ENCODE assay signal across 9 mouse cellular contexts in genomic region chr5:66798591-66799003, GRCm38 (mm10). TPM values are rescaled to one million over a fixed set of nuclear protein-coding genes. Genes with fewer than 3 reads are reported as not detected.
A peak's percentile ranks its signal among the peaks of the same experiment; 100 is the strongest.
DNase-seq lines count a peak whose midpoint lies in the region; ATAC-seq lines count a peak whose summit lies in the region.
"Had no signal": no experiment of that assay in that cellular context is flagged by ENCODE, and none has a peak within 500 bp of the region (broad histone marks: within the 10 kb centered on the region; RNA-seq: fewer than 3 reads in every experiment).

No protein-coding gene starts in this region.

- no peak overlapping the region for H3K4me2 ChIP-seq in kidney, embryonic 14.5 days (replicated peaks; ENCODE audit: low read depth, low read length)
- no peak overlapping the region for H3K4me2 ChIP-seq in limb, embryonic 13.5 days (replicated peaks)
- H3K4me2 ChIP-seq in neural tube, embryonic 13.5 days = no peak overlapping the region

- 24% methylated on average over 8 of the region's 8 CpGs for WGBS in kidney, embryonic 14.5 days
- WGBS in hindbrain, embryonic 10.5 days = 45% methylated on average over 8 of the region's 8 CpGs
- WGBS in limb, embryonic 13.5 days = 16% methylated on average over 8 of the region's 8 CpGs
- 16% methylated on average over 8 of the region's 8 CpGs for WGBS in neural tube, embryonic 13.5 days

- no peak overlapping the region for H3K4me3 ChIP-seq in kidney, embryonic 14.5 days (ENCODE audit: low read length)
- no peak overlapping the region for H3K4me3 ChIP-seq in hindbrain, embryonic 10.5 days
- no peak overlapping the region for H3K4me3 ChIP-seq in limb, embryonic 13.5 days
- no peak overlapping the region for H3K4me3 ChIP-seq in neural tube, embryonic 13.5 days

- H3K4me1 ChIP-seq in kidney, embryonic 14.5 days (ENCODE audit: control insufficient read depth, insufficient read depth, low read length) = peaks cover 18% of the 10 kb centered on the region; the same call in 1 of the 2 replicates
- H3K4me1 ChIP-seq in hindbrain, embryonic 10.5 days (replicated peaks) = peaks cover 45% of the 10 kb centered on the region
- peaks cover 43% of the 10 kb centered on the region for H3K4me1 ChIP-seq in limb, embryonic 13.5 days
- H3K4me1 ChIP-seq in neural tube, embryonic 13.5 days (replicated peaks) = peaks cover 52% of the 10 kb centered on the region

- H3K9ac ChIP-seq in kidney, embryonic 14.5 days (ENCODE audit: low read depth, low read length) = no peak overlapping the region
- H3K9ac ChIP-seq in limb, embryonic 13.5 days = no peak overlapping the region
- H3K9ac ChIP-seq in neural tube, embryonic 13.5 days = no peak overlapping the region

- no peaks in the 10 kb centered on the region for H3K36me3 ChIP-seq in kidney, embryonic 14.5 days (ENCODE audit: control insufficient read depth, insufficient read depth, low read length)
- H3K36me3 ChIP-seq in hindbrain, embryonic 10.5 days = no peaks in the 10 kb centered on the region
- no peaks in the 10 kb centered on the region for H3K36me3 ChIP-seq in limb, embryonic 13.5 days
- no peaks in the 10 kb centered on the region for H3K36me3 ChIP-seq in neural tube, embryonic 13.5 days

- H3K27me3 ChIP-seq in kidney, embryonic 14.5 days (ENCODE audit: control insufficient read depth, insufficient read depth, low read length) = no peaks in the 10 kb centered on the region
- no peaks in the 10 kb centered on the region for H3K27me3 ChIP-seq in hindbrain, embryonic 10.5 days (ENCODE audit: insufficient read depth, poor library complexity, severe bottlenecking)
- no peaks in the 10 kb centered on the region for H3K27me3 ChIP-seq in limb, embryonic 13.5 days
- H3K27me3 ChIP-seq in neural tube, embryonic 13.5 days = no peaks in the 10 kb centered on the region

- H3K27ac ChIP-seq in kidney, embryonic 14.5 days (ENCODE audit: low read depth, low read length) = no peak overlapping the region
- H3K27ac ChIP-seq in hindbrain, embryonic 10.5 days = peak overlapping the region; percentile 68
- H3K27ac ChIP-seq in limb, embryonic 13.5 days = peak overlapping the region; percentile 58
- peak overlapping the region; percentile 86 for H3K27ac ChIP-seq in neural tube, embryonic 13.5 days (replicated peaks)

- peak; percentile 36 for DNase-seq in kidney, adult 11 months
- DNase-seq in hindbrain, embryonic 10.5 days (ENCODE audit: low spot score) = no peak
- DNase-seq in layer of hippocampus, postnatal 25 days (ENCODE audit: extremely low spot score in 1 of 2, low spot score in 1 of 2) = no peak
- DNase-seq in natural killer cell, adult 2 months (ENCODE audit: low spot score in 2 of 2) = no peak
- DNase-seq: gastrocnemius, postnatal 25 days had no signal

- ATAC-seq in kidney, embryonic 14.5 days (ENCODE audit: low FRiP score, low TSS enrichment) = no peak
- no peak for ATAC-seq in limb, embryonic 13.5 days (ENCODE audit: low FRiP score, low read depth)
- 0 out of 2 replicates have a peak, but pooled peaks have one; percentile 46 for ATAC-seq in neural tube, embryonic 13.5 days (ENCODE audit: low read depth)
- ATAC-seq in granulocyte monocyte progenitor cell, adult 5-6 weeks (replicated peaks; ENCODE audit: poor library complexity, severe bottlenecking) = no peak

- no peaks in the 10 kb centered on the region for H3K9me3 ChIP-seq in kidney, embryonic 14.5 days (ENCODE audit: control insufficient read depth, low read length)
- no peaks in the 10 kb centered on the region for H3K9me3 ChIP-seq in hindbrain, embryonic 10.5 days
- no peaks in the 10 kb centered on the region for H3K9me3 ChIP-seq in limb, embryonic 13.5 days
- H3K9me3 ChIP-seq in neural tube, embryonic 13.5 days = no peaks in the 10 kb centered on the region

RNA-seq across cellular contexts. Expression of gene Limch1, which starts 53.0 kb away (rescaled TPM):
- 36.7 and 48.9 TPM in 2 replicates for polyA plus RNA-seq in kidney, embryonic 14.5 days (2014; fragmentation: Nextera tagmentation; extraction: Ambion mirVana)
- polyA plus RNA-seq in hindbrain, embryonic 10.5 days (2016; fragmentation: Nextera tagmentation; extraction: Ambion mirVana) = 49.0 and 49.2 TPM in 2 replicates
- 75.5 and 82.0 TPM in 2 replicates for polyA plus RNA-seq in limb, embryonic 13.5 days (2015; fragmentation: Nextera tagmentation; extraction: Ambion mirVana)
- 52.8 and 62.9 TPM in 2 replicates for polyA plus RNA-seq in neural tube, embryonic 13.5 days (2015; fragmentation: Nextera tagmentation; extraction: Ambion mirVana)
- total RNA-seq in granulocyte monocyte progenitor cell, adult 5-6 weeks (2014; fragmentation: Nextera tagmentation) = not detected in 2 replicates
- total RNA-seq in granulocyte monocyte progenitor cell, adult 5-6 weeks (2017) = not detected in 2 replicates
- total RNA-seq in layer of hippocampus, postnatal 25 days (2021) = 100 to 1,000 TPM; 110 to 125 TPM
